In genomic region chr2:148890021-148890851, GRCm38 (mm10) we compare ENCODE assay signal across 10 mouse cellular contexts. TPM values are rescaled to one million over a fixed set of nuclear protein-coding genes. Genes with fewer than 3 reads are reported as not detected.
DNase-seq lines count a peak whose midpoint lies in the region; ATAC-seq lines count a peak whose summit lies in the region.
"Had no signal": no experiment of that assay in that cellular context is flagged by ENCODE, and none has a peak within 500 bp of the region (broad histone marks: within the 10 kb centered on the region; RNA-seq: fewer than 3 reads in every experiment).

No protein-coding gene starts in this region.

- no peaks in the 10 kb centered on the region for H3K27me3 ChIP-seq in embryonic facial prominence, embryonic 14.5 days (replicated peaks; ENCODE audit: control insufficient read depth, insufficient read depth, low read length)
- H3K27me3 ChIP-seq in neural tube, embryonic 12.5 days (replicated peaks) = no peaks in the 10 kb centered on the region

- no peaks in the 10 kb centered on the region for H3K9me3 ChIP-seq in embryonic facial prominence, embryonic 14.5 days (ENCODE audit: control insufficient read depth, low read length)
- H3K9me3 ChIP-seq in neural tube, embryonic 12.5 days = no peaks in the 10 kb centered on the region

- peak; percentile 44 for DNase-seq in left cerebral cortex, postnatal 4 days
- DNase-seq in left cerebral cortex, postnatal 36 days (ENCODE audit: low spot score in 2 of 2) = no peak
- DNase-seq in embryonic facial prominence, embryonic 14.5 days (ENCODE audit: low spot score) = peak; percentile 80
- DNase-seq in heart, postnatal 10 days = peak; percentile 56 to 71
- DNase-seq in T-cell, adult 2 months (ENCODE audit: low spot score) = no peak
- no peak for DNase-seq in c-Kit-positive CD71-positive TER-119-positive erythroid progenitor cells, embryonic 14.5 days (ENCODE audit: low spot score)

- 0 out of 2 replicates have a peak overlapping the region, but pooled peaks have one; percentile 2 for H3K27ac ChIP-seq in embryonic facial prominence, embryonic 14.5 days (replicated peaks; ENCODE audit: low read depth, low read length)
- H3K27ac ChIP-seq in neural tube, embryonic 12.5 days = no peak overlapping the region

- no peak overlapping the region for H3K4me2 ChIP-seq in embryonic facial prominence, embryonic 14.5 days (ENCODE audit: low read depth, low read length)
- H3K4me2 ChIP-seq in neural tube, embryonic 12.5 days (replicated peaks) = no peak overlapping the region

- 28% methylated on average over 5 of the region's 5 CpGs for WGBS in embryonic facial prominence, embryonic 14.5 days
- 56% methylated on average over 5 of the region's 5 CpGs for WGBS in neural tube, embryonic 12.5 days

- H3K9ac ChIP-seq in embryonic facial prominence, embryonic 14.5 days (ENCODE audit: low read depth, low read length) = no peak overlapping the region
- H3K9ac ChIP-seq in neural tube, embryonic 12.5 days = no peak overlapping the region

- peak; percentile 78; the same call in 1 of the 2 replicates for ATAC-seq in embryonic facial prominence, embryonic 14.5 days (ENCODE audit: low read depth)
- ATAC-seq in neural tube, embryonic 12.5 days (ENCODE audit: low FRiP score, low read depth) = peak; percentile 87
- no peak for ATAC-seq in monocyte, adult 5-6 weeks (replicated peaks; ENCODE audit: insufficient number of reproducible peaks, low FRiP score, low TSS enrichment, poor library complexity, severe bottlenecking)

- H3K36me3 ChIP-seq in embryonic facial prominence, embryonic 14.5 days (ENCODE audit: control insufficient read depth, insufficient read depth, low read length) = no peaks in the 10 kb centered on the region
- no peaks in the 10 kb centered on the region for H3K36me3 ChIP-seq in neural tube, embryonic 12.5 days

- intact Hi-C loops in left cerebral cortex, postnatal 4 days (cut with DNase I) = no loop called here
- intact Hi-C loops in left cerebral cortex, postnatal 36 days (cut with DNase I) = loop anchor here (2.0 kb wide), 1 partner anchor 15 kb away; the partner anchor contains the start of gene Cst3
- intact Hi-C loops in heart, postnatal 10 days (cut with DNase I) = no loop called here

- no peak overlapping the region for H3K4me3 ChIP-seq in embryonic facial prominence, embryonic 14.5 days (ENCODE audit: low read depth, low read length)
- no peak overlapping the region for H3K4me3 ChIP-seq in neural tube, embryonic 12.5 days

- H3K4me1 ChIP-seq in embryonic facial prominence, embryonic 14.5 days (ENCODE audit: control insufficient read depth, insufficient read depth, low read length) = 0 out of 2 replicates have a peak, but pooled peaks cover 4% of the 10 kb centered on the region
- H3K4me1 ChIP-seq in neural tube, embryonic 12.5 days = no peaks in the 10 kb centered on the region

RNA-seq across cellular contexts. Expression of gene Cst3, which starts 14.7 kb away (rescaled TPM):
- total RNA-seq in left cerebral cortex, postnatal 4 days (2021) = 100 to 1,000 TPM; 792 to 798 TPM
- 1,000 to 10,000 TPM; 1,774 to 2,100 TPM for total RNA-seq in left cerebral cortex, postnatal 36 days (2021)
- 548 and 591 TPM in 2 replicates for polyA plus RNA-seq in embryonic facial prominence, embryonic 14.5 days (2014; fragmentation: Nextera tagmentation; extraction: Ambion mirVana)
- total RNA-seq in heart, postnatal 10 days (2021) = 100 to 1,000 TPM; 775 to 820 TPM
- 332 and 342 TPM in 2 replicates for polyA plus RNA-seq in neural tube, embryonic 12.5 days (2016; fragmentation: Nextera tagmentation; extraction: Ambion mirVana)
- total RNA-seq in monocyte, adult 5-6 weeks (2017) = 977 to 1,560 TPM (median 1,517 TPM) in 3 replicates

RNA-seq across cellular contexts. Expression of gene 9230104L09Rik, which starts 25.4 kb away (rescaled TPM):
- total RNA-seq in left cerebral cortex, postnatal 4 days (2021) = not detected
- not detected for total RNA-seq in left cerebral cortex, postnatal 36 days (2021)
- not detected in 2 replicates for polyA plus RNA-seq in embryonic facial prominence, embryonic 14.5 days (2014; fragmentation: Nextera tagmentation; extraction: Ambion mirVana)
- under 1 TPM in 1 of 2 experiments, not detected in 1; 0.43 TPM for total RNA-seq in heart, postnatal 10 days (2021)
- not detected in 2 replicates for polyA plus RNA-seq in neural tube, embryonic 12.5 days (2016; fragmentation: Nextera tagmentation; extraction: Ambion mirVana)
- not detected in 3 replicates for total RNA-seq in monocyte, adult 5-6 weeks (2017)
- total RNA-seq: hematopoietic stem cell, adult 5-6 weeks had no signal
- polyA plus RNA-seq: liver, embryonic 16.5 days had no signal

RNA-seq across cellular contexts. Expression of gene Cst9, which starts 55.3 kb away (rescaled TPM):
- not detected for total RNA-seq in left cerebral cortex, postnatal 4 days (2021)
- total RNA-seq in left cerebral cortex, postnatal 36 days (2021) = not detected
- not detected in 2 replicates for polyA plus RNA-seq in embryonic facial prominence, embryonic 14.5 days (2014; fragmentation: Nextera tagmentation; extraction: Ambion mirVana)
- total RNA-seq in heart, postnatal 10 days (2021) = 1 to 10 TPM; 2.3 to 4.0 TPM
- polyA plus RNA-seq in neural tube, embryonic 12.5 days (2016; fragmentation: Nextera tagmentation; extraction: Ambion mirVana) = not detected in 2 replicates
- not detected in 3 replicates for total RNA-seq in monocyte, adult 5-6 weeks (2017)
- total RNA-seq: hematopoietic stem cell, adult 5-6 weeks had no signal
- polyA plus RNA-seq: liver, embryonic 16.5 days had no signal

Comparison
In these comparisons a context has a peak if more than half of its experiments do, and no peak if none do; other contexts are left out.
1. DNase-seq: peak in left cerebral cortex, postnatal 4 days (single experiment), embryonic facial prominence, embryonic 14.5 days (single experiment) and heart, postnatal 10 days (2 of 2); none in left cerebral cortex, postnatal 36 days (0 of 2), T-cell, adult 2 months (single experiment) and c-Kit-positive CD71-positive TER-119-positive erythroid progenitor cells, embryonic 14.5 days (single experiment).